Mouse (Mus musculus): ENCODE measurements around the gene Arrdc5.

Arrdc5 gene

GRCm38 (mm10) chr17:56303847-56304586 lies 3.9 kb upstream of the Arrdc5 start:
- peak; percentile 99 for DNase-seq (ENCODE audit: low read depth, low spot score)

DNA sequence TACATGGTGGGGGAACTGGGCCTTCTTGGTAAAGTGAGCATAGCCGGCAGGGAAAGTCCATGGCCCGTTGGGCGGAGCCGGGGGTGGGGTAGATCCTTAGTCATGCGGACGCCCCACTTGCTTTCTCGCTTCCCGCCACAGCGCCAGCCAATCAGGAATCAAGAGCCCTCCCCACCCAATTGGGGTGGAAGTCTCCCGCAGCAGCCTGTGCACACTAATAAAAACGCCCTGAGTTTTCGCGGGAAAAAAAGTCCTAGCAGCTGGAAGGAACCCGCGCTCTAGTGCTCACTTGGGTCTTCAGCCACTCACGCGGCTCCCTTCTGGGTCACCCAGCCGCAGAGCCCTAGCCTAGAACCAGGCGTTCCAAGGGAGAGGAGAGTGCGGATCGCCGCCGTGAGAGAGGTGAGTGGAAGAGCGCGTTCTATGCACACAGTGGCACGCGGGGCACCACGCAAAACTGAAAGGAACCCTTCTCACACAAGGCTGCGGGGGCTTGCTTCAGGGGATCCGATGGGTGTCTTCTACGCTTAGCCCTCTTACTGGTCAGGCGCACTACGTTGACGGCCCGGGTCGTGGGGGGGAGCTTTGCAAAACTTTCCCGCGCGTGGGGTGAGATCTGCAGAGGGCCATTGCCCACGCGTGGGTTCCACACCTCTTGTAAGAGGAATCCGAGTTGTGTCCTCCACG lies 3.2 kb upstream of the Arrdc5 start, which contains the start of gene Uhrf1:
Gene Uhrf1, plus strand, starts transcription at position 162 of the 687 bp plus-strand sequence.
- DNase-seq (ENCODE audit: low read depth, low spot score): peak; percentile 99

GRCm38 (mm10) chr17:56302363-56302996 lies 2.4 kb upstream of the Arrdc5 start:
- DNase-seq (ENCODE audit: low read depth, low spot score): no peak

GRCm38 (mm10) chr17:56298238-56298637 lies 1.8 kb downstream of the Arrdc5 start:
- no peak for DNase-seq (ENCODE audit: low read depth, low spot score)

GRCm38 (mm10) chr17:56296201-56296600 lies 3.9 kb downstream of the Arrdc5 start:
- no peak for DNase-seq (ENCODE audit: low read depth, low spot score)

DNA sequence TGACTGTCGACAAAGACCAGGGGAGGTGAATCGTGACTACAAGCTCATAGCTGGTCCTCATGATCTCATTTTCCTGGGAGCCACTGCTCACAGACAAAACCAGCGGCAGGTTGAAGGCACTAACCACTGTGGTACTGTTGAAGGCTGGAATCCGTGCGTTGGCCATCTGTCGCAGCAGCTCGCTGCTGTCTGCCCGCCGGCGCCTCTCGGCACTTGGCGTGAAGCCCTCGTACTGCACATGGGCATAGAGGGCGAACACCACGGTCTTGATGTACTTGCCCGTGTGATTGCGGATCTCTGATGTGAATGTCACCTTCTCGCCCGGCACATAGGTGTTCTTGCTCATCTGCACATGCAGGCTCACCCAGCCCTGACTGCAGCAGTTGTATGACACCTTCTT lies 5.8 kb downstream of the Arrdc5 start:
- no peak for DNase-seq (ENCODE audit: low read depth, low spot score)

GRCm38 (mm10) chr17:56293291-56293690 lies 6.8 kb downstream of the Arrdc5 start:
- DNase-seq (ENCODE audit: low read depth, low spot score): no peak

DNA sequence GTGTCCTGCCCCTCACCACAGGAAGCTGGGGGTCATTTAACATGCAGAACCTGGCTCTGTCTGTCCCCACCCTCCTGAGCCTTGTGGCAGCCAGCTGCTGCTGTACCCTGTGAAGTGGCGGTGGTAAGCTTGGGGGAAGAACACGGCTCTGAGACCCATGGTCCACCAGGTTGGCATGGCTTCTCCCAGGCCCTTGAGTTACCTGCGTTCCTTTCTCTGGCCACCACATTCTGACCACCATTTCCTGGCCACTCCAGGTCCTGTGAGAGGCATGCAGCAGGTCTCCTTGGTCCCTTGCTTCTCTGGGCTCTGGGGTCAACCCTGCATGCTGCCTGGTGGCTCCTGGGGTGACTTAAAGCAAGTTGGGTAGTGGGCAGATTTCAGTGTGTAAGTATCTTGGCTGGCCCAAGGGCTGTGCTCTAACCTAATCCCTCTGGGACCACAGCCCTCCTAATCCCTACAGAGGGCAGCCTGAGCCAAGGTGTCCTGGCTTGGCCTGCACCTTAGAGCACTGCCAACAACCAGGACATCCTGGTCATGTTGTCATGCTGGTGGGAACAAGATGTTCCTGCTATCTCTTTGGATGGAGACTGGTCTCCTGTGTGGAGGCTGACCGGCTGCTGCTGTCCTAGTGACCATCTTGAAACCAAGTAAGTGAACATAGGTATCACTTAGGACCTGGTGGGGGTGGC lies 7.4 kb downstream of the Arrdc5 start, which contains the start of gene Plin3:
Gene Plin3, minus strand, starts transcription at position 343 of the 692 bp plus-strand sequence.
- no peak for DNase-seq (ENCODE audit: low read depth, low spot score)

DNA sequence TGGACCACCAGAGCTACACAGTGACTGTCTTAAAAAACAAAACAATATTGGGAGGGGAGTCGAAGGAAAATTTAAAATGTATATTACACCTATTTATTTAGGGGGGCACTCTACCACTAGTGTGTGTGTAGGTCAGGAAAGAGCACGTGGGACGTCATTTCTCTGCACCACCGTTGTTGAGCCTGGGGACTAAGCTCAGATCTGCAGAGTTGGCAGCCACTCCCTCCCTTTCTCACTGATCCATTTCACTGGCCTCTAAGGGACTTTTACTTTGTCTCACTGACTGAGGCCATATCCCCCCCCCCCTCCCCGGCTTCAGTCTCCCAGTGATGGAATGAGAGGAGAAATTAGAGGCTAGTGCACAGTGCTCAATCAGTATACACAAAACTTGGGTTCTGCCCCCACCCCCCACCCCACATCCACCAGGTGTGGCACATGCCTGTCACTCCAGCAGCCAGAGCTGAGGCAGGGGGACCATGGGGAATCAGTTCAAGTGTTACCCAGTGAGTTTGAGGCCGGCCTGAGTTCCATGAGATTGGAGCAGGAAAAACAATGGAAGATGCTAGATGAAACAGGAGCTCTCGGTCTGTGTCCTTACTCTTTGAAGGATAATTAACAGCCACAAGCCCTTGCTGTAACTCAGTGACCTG lies 8.1 kb downstream of the Arrdc5 start:
- no peak for DNase-seq (ENCODE audit: low read depth, low spot score)

- peak; percentile 99 for DNase-seq (ENCODE audit: low read depth, low spot score)
These were observed 8.9 kb downstream of the Arrdc5 start for GRCm38 (mm10) chr17:56291171-56291511.

DNA sequence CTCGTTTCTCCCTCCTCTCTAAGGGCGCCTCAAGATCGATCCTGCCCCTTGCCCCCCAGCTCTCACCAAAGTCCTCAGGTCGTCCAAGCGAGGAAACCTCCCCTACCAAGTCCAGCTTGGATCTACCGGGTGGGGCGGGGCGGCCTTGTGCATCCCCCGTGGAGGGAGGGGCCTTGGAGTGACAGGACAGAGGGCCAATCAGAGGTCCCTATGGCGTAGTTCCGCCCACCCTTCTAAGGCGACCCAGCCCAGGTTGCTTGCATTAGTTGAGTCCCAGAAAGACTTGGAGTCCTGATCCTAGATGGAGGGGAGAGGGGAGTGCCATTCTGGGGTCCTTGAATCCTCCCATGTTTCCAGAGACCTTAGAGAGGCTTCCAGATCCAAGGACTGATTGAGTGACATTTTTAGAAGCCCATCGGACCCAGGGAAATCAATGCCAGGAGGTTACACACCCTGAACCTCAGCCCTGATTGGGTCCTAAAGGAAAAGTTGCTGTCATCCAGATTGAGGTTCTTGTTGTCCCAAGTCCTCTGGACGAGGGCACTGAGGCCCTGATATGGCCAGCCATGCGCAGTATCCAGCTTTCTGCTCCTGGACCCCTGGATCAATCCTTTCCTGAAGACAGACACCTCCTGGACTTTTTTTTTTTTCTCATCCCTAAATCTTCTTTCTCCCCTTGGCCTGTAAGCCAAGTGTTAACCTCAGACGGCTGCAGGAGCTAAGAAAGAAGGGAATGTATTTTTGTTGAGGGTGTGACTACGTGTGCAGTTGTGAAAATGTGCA lies 9.5 kb downstream of the Arrdc5 start:
- peak; percentile 98 for DNase-seq (ENCODE audit: low read depth, low spot score)

DNA sequence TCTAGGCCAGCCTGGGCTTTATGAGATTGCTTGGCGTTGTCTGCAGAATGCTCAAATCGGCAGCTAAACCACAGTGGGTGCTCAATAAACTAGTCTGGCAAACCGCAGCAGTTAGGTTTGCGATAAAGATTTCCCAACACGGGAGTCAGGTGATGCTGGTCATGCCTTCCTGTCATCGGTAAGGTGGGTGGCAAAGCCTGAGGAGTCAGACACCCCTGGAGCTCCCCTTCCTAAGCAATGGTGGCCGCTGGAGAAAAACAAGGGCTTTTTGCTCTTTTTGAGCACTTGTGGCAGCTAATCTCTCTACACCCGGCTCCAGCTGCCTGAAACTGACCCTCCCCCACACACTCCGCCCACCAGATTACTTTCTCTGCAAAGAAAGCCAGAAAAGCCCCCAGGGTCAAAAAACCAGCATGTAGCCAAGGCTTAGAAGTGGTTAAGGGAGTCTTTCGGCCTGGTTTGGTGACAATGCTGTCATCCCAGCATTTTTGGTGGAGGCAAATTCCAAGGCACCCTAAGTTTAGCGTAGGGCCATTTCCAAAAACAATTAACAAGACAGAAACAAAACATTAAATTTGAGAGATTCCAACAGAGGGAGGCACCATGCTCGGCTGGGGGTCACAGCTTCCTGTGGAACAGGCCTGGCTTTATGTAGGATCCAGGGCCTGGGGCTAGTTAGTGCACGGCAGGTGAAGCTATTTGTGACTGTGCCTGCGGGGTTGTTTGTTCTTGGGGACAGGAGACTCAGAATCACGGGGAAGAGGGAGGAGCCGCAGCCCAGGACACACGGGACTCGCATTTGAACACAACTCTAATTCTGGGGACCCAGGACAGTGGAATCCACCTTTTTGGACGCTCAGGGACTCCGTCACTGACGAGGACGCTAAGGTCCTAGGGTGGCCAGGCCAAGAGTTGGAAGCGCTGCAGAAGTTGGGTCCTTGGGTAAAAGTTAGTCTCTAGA lies 10.4 kb downstream of the Arrdc5 start:
- DNase-seq (ENCODE audit: low read depth, low spot score): peak; percentile 95

DNA sequence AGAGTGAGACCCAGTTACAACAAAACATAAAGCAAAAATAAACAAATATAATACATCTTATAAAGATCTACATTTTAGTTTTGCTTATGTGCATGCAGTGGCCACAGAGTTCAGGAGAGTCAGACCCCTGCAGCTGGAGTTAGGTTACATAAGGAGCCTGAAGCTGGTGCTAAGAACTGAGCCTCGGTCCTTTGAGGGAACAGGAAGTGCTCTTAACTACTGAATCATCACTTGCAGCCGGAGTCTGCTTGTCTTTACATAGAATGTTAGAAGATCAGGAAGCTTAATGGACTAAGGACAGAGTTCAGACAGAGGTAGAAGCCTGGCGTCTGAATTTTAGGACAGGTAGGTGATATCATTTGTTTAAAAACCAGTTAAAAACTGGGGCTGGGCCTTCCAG lies 11.2 kb downstream of the Arrdc5 start:
- DNase-seq (ENCODE audit: low read depth, low spot score): no peak

DNA sequence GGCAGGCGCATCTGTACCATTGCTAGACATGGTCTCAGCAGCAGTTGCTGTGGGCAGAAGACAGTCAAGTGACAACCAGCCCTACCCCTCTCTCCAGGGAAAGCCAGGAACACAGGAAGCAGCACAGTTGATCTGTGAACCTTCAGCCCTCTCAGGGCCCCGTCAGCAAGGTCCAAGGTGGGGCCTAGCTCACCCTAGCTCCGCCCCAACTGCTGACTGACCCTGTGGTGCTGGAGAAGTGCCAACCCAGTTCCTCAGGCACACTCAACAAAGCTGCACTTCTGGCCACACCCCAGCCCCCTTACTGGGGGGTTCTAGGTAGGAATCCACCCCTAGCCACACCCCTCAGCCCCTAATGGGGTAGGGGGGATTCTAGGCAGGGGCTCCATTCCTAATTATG lies 12.3 kb downstream of the Arrdc5 start:
- peak; percentile 87 for DNase-seq (ENCODE audit: low read depth, low spot score)

DNA sequence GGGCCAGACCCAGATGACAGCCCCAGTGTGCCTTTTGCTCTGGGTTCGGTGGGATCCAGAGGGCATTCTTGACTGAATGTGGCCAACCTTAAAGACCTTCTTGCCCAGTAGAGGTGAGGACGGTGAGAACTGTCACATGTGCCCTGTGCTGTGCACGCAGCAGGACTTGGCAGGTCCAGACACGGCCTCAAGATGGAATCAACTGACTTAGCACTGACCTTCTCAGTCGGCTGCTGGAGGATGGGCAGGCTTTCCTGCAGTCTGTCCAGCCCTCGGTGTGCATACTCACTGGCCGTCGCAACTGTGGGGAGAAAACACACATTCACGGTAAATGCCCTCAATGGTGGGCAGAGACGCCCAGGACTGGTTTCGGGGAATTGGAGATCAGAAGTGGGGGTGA lies 14.1 kb downstream of the Arrdc5 start:
- no peak for DNase-seq (ENCODE audit: low read depth, low spot score)

GRCm38 (mm10) chr17:56283316-56283715 lies 16.8 kb downstream of the Arrdc5 start:
- no peak for DNase-seq (ENCODE audit: low read depth, low spot score)

DNA sequence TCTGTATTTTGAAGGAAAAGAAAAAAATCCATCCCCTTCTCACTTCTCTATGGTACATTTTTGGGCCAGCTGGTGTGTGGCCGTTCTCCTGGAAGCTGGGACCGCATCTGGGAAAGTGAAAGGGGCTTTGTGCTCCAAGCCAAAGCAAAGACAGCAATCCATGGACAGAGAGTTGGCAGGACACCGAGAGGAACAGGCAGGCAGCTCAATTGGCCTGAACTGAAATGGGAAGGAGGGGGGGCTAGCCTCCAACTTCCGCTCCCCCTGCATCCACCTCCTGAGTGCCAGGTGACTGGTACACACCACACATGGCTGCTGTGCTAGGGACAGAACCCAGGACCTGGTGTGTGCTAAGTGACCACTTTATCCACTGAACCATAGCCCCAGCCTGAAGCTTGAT lies 17.3 kb downstream of the Arrdc5 start:
- no peak for DNase-seq (ENCODE audit: low read depth, low spot score)

GRCm38 (mm10) chr17:56281193-56281592 lies 18.9 kb downstream of the Arrdc5 start:
- peak; percentile 72 for DNase-seq (ENCODE audit: low read depth, low spot score)

DNA sequence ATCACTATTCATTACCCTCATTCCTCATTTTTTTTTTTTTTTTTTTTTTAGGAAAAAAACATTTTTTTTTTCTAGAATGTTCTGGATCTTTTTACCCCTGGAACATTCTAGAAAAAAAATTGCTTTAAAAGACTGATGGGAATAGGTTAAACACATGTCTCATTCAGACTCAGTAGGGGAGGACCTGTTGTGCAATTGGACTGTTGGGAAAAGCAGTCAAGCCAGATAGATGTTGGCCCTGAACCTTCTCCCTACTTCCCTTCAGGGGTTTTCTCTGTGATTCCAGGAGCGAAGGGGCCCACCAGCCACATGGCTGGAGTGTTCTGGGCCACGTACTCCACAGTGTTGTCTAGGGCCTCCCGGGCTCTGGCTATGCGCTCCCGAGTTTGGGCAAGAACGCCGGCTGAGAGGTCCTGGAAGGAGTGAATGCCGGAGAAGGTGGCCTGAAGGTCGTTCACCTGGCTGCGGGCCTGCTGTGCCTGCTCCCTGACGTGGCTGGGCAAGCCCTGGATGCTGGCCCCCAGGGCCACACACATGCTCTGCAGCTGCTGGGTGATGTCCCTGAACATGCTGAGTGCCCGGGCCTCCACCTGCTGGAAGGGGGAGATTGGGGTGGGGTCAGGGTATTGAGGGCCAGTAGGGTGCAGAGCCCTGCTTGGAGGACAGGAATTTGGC lies 20.5 kb downstream of the Arrdc5 start:
- no peak for DNase-seq (ENCODE audit: low read depth, low spot score)
